Mouse (Mus musculus): ENCODE measurements at regions not wholly inside any gene's neighbourhood (a gene's known extent, or its start where the extent isn't known, plus 50 kb on each side); places are given as distances from the start of the nearest gene placed in this dataset.

GRCm38 (mm10) chr16:31598989-31599421 lies 64.2 kb upstream of the Dlg1 start:
- Histone ChIP-seq H3K9ac (ENCODE audit: low read depth, low read length) (no peak overlapping the region), H3K9me3 (replicated peaks; ENCODE audit: control insufficient read depth, low read length, poor library complexity, severe bottlenecking) (no peaks in the 10 kb centered on the region), H3K4me1 (ENCODE audit: control insufficient read depth, insufficient read depth, low read length) (no peaks in the 10 kb centered on the region), H3K27ac (ENCODE audit: low read length) (no peak overlapping the region), H3K36me3 (ENCODE audit: control insufficient read depth, insufficient read depth, low read length) (no peaks in the 10 kb centered on the region), H3K4me3 (ENCODE audit: low read depth, low read length) (no peak overlapping the region), H3K4me2 (ENCODE audit: low read length) (no peak overlapping the region), H3K27me3 (ENCODE audit: control insufficient read depth, insufficient read depth, low read depth, low read length) (no peaks in the 10 kb centered on the region)
- no peak for ATAC-seq
- WGBS = 96% methylated on average over 6 of the region's 6 CpGs

GRCm38 (mm10) chr16:31601278-31601677 lies 62.0 kb upstream of the Dlg1 start:
- Histone ChIP-seq H3K9ac (ENCODE audit: low read depth, low read length) (no peak overlapping the region), H3K9me3 (replicated peaks; ENCODE audit: control insufficient read depth, low read length, poor library complexity, severe bottlenecking) (no peaks in the 10 kb centered on the region), H3K36me3 (ENCODE audit: control insufficient read depth, insufficient read depth, low read length) (no peaks in the 10 kb centered on the region), H3K4me3 (ENCODE audit: low read depth, low read length) (no peak overlapping the region), H3K27ac (ENCODE audit: low read length) (no peak overlapping the region), H3K4me2 (ENCODE audit: low read length) (no peak overlapping the region), H3K27me3 (ENCODE audit: control insufficient read depth, insufficient read depth, low read depth, low read length) (no peaks in the 10 kb centered on the region), H3K4me1 (ENCODE audit: control insufficient read depth, insufficient read depth, low read length) (no peaks in the 10 kb centered on the region)
- ATAC-seq = no peak
- WGBS = 85% methylated on average over 3 of the region's 3 CpGs

- Histone ChIP-seq H3K4me2 (ENCODE audit: low read length) (no peak overlapping the region), H3K9me3 (replicated peaks; ENCODE audit: control insufficient read depth, low read length, poor library complexity, severe bottlenecking) (no peaks in the 10 kb centered on the region), H3K4me1 (ENCODE audit: control insufficient read depth, insufficient read depth, low read length) (no peaks in the 10 kb centered on the region), H3K27ac (ENCODE audit: low read length) (no peak overlapping the region), H3K4me3 (ENCODE audit: low read depth, low read length) (no peak overlapping the region), H3K27me3 (ENCODE audit: control insufficient read depth, insufficient read depth, low read depth, low read length) (no peaks in the 10 kb centered on the region), H3K36me3 (ENCODE audit: control insufficient read depth, insufficient read depth, low read length) (no peaks in the 10 kb centered on the region), H3K9ac (ENCODE audit: low read depth, low read length) (no peak overlapping the region)
- no peak for ATAC-seq
- 79% methylated on average over 11 of the region's 11 CpGs for WGBS
Measured at GRCm38 (mm10) chr16:31603185-31603584, 60.1 kb upstream of the Dlg1 start.

GRCm38 (mm10) chr16:31606389-31607177 lies 56.7 kb upstream of the Dlg1 start:
- no peaks in the 10 kb centered on the region for H3K27me3 ChIP-seq (ENCODE audit: control insufficient read depth, insufficient read depth, low read depth, low read length)
- no peak overlapping the region for H3K4me3 ChIP-seq (ENCODE audit: low read depth, low read length)
- 83% methylated on average over 11 of the region's 11 CpGs for WGBS
- H3K4me2 ChIP-seq (ENCODE audit: low read length) = no peak overlapping the region
- H3K4me1 ChIP-seq (ENCODE audit: control insufficient read depth, insufficient read depth, low read length) = no peaks in the 10 kb centered on the region
- ATAC-seq = no peak
- no peaks in the 10 kb centered on the region for H3K36me3 ChIP-seq (ENCODE audit: control insufficient read depth, insufficient read depth, low read length)
- H3K9me3 ChIP-seq (replicated peaks; ENCODE audit: control insufficient read depth, low read length, poor library complexity, severe bottlenecking) = no peaks in the 10 kb centered on the region
- no peak overlapping the region for H3K27ac ChIP-seq (ENCODE audit: low read length)
- no peak overlapping the region for H3K9ac ChIP-seq (ENCODE audit: low read depth, low read length)

GRCm38 (mm10) chr16:31608964-31609363 lies 54.3 kb upstream of the Dlg1 start:
- 93% methylated on average over 7 of the region's 7 CpGs for WGBS
- H3K4me3 ChIP-seq (ENCODE audit: low read depth, low read length) = no peak overlapping the region
- H3K27me3 ChIP-seq (ENCODE audit: control insufficient read depth, insufficient read depth, low read depth, low read length) = no peaks in the 10 kb centered on the region
- no peak for ATAC-seq
- H3K36me3 ChIP-seq (ENCODE audit: control insufficient read depth, insufficient read depth, low read length) = no peaks in the 10 kb centered on the region
- no peak overlapping the region for H3K4me2 ChIP-seq (ENCODE audit: low read length)
- no peaks in the 10 kb centered on the region for H3K9me3 ChIP-seq (replicated peaks; ENCODE audit: control insufficient read depth, low read length, poor library complexity, severe bottlenecking)
- H3K9ac ChIP-seq (ENCODE audit: low read depth, low read length) = no peak overlapping the region
- H3K27ac ChIP-seq (ENCODE audit: low read length) = no peak overlapping the region
- H3K4me1 ChIP-seq (ENCODE audit: control insufficient read depth, insufficient read depth, low read length) = no peaks in the 10 kb centered on the region

GRCm38 (mm10) chr16:31609394-31610172 lies 53.7 kb upstream of the Dlg1 start:
- Histone ChIP-seq H3K4me2 (ENCODE audit: low read length) (no peak overlapping the region), H3K27ac (ENCODE audit: low read length) (no peak overlapping the region), H3K27me3 (ENCODE audit: control insufficient read depth, insufficient read depth, low read depth, low read length) (no peaks in the 10 kb centered on the region), H3K9me3 (replicated peaks; ENCODE audit: control insufficient read depth, low read length, poor library complexity, severe bottlenecking) (no peaks in the 10 kb centered on the region), H3K9ac (ENCODE audit: low read depth, low read length) (no peak overlapping the region), H3K36me3 (ENCODE audit: control insufficient read depth, insufficient read depth, low read length) (no peaks in the 10 kb centered on the region), H3K4me3 (ENCODE audit: low read depth, low read length) (no peak overlapping the region), H3K4me1 (ENCODE audit: control insufficient read depth, insufficient read depth, low read length) (no peaks in the 10 kb centered on the region)
- no peak for ATAC-seq
- WGBS = 91% methylated on average over 10 of the region's 10 CpGs

Measured in midbrain, embryonic 16.5 days (tissue).